Comparison of ENCODE assay signal across 8 mouse cellular contexts in genomic region chr12:84468701-84469100, GRCm38 (mm10). TPM values are rescaled to one million over a fixed set of nuclear protein-coding genes. Genes with fewer than 3 reads are reported as not detected.
DNase-seq lines count a peak whose midpoint lies in the region; TF ChIP-seq lines count a peak whose summit lies in the region.
"Had no signal": no experiment of that assay in that cellular context is flagged by ENCODE, and none has a peak within 500 bp of the region (broad histone marks: within the 10 kb centered on the region; RNA-seq: fewer than 3 reads in every experiment).

No protein-coding gene starts in this region.

- TF ChIP-seq CTCF in CH12.LX (conservative IDR thresholded peaks at IDR 0.05 in 1 of 2, IDR thresholded peaks at IDR 0.05 in 1 of 2; ENCODE audit: low read depth in 2 of 2, low read length in 2 of 2) = peak in 1 of 2 experiments; percentile 70; a peak in 2 of 4 replicates

- no peaks in the 10 kb centered on the region for H3K4me1 ChIP-seq in CH12.LX (ENCODE audit: control insufficient read depth in 1 of 2, insufficient read depth in 2 of 2)
- H3K4me1 ChIP-seq: limb, embryonic 13.5 days had no signal

- H3K79me2 ChIP-seq in CH12.LX (replicated peaks; ENCODE audit: control insufficient read depth, extremely low read depth, insufficient read depth, poor library complexity, severe bottlenecking) = no peaks in the 10 kb centered on the region

- dilution Hi-C loops in CH12.LX (cut with MboI; ENCODE audit: extremely low pct_ligation_motif_present, extremely low pct_unique_long_range_greater_than_20kb, low sequenced_read_pairs) = no loop called here

- no peaks in the 10 kb centered on the region for H3K27me3 ChIP-seq in CH12.LX (replicated peaks)
- H3K27me3 ChIP-seq: limb, embryonic 13.5 days had no signal

- in situ Hi-C loops in CH12.LX (cut with MboI; ENCODE audit: low pct_ligation_motif_present, low pct_unique_long_range_greater_than_20kb, low sequenced_read_pairs) = no loop called here

- no peaks in the 10 kb centered on the region for H3K9me3 ChIP-seq in CH12.LX (replicated peaks; ENCODE audit: low read length)
- H3K9me3 ChIP-seq: limb, embryonic 13.5 days had no signal

- no peak overlapping the region for H3K9ac ChIP-seq in CH12.LX (ENCODE audit: insufficient read depth, low read depth)
- H3K9ac ChIP-seq: limb, embryonic 13.5 days had no signal

- H3K27ac ChIP-seq in CH12.LX (ENCODE audit: insufficient read depth, low read depth) = no peak overlapping the region
- H3K27ac ChIP-seq: limb, embryonic 13.5 days had no signal

- H3K4me3 ChIP-seq in CH12.LX (replicated peaks in 1 of 3; ENCODE audit: low read depth in 2 of 3, low read length in 2 of 3, poor library complexity in 1 of 3) = no peak overlapping the region
- H3K4me3 ChIP-seq: limb, embryonic 13.5 days had no signal

- no peak for TF ChIP-seq POLR2A in CH12.LX (IDR thresholded peaks at IDR 0.05; ENCODE audit: low read depth, low read length)

- H3K36me3 ChIP-seq in CH12.LX (replicated peaks in 1 of 2; ENCODE audit: control insufficient read depth in 1 of 2, insufficient read depth in 1 of 2, low read length in 1 of 2) = peaks cover 11 to 66% of the 10 kb centered on the region in 2 experiments

- TF ChIP-seq RAD21 in CH12.LX (IDR thresholded peaks at IDR 0.05; ENCODE audit: low read depth, low read length) = peak; percentile 70

- TF ChIP-seq EP300 in CH12.LX (IDR thresholded peaks at IDR 0.05; ENCODE audit: low read length) = no peak

- peak; percentile 29 for DNase-seq in layer of hippocampus, adult 11-12 months (ENCODE audit: low spot score)
- DNase-seq in layer of hippocampus, postnatal 25 days (ENCODE audit: extremely low spot score in 1 of 2, low spot score in 1 of 2) = no peak
- DNase-seq in CH12.LX (ENCODE audit: extremely low read depth) = peak; percentile 58
- DNase-seq in T-cell, adult 2 months (ENCODE audit: low spot score) = peak; percentile 16
- peak; percentile 66 for DNase-seq in lung, postnatal 25 days (ENCODE audit: low spot score)
- no peak for DNase-seq in ovary, adult 18-20 months (ENCODE audit: low spot score)
- DNase-seq in gastrocnemius, postnatal 4 days (ENCODE audit: low spot score in 2 of 2) = no peak

- no peak overlapping the region for H3K4me2 ChIP-seq in CH12.LX (ENCODE audit: insufficient read depth, low read depth, poor library complexity, severe bottlenecking)
- H3K4me2 ChIP-seq: limb, embryonic 13.5 days had no signal

TF ChIP-seq in CH12.LX, 34 proteins besides CTCF, POLR2A, EP300 and RAD21:
- no peak for TF ChIP-seq ZKSCAN1 (IDR thresholded peaks at IDR 0.05; ENCODE audit: borderline replicate concordance, low read depth, low read length)
- TF ChIP-seq E2F4 (IDR thresholded peaks at IDR 0.05; ENCODE audit: insufficient replicate concordance, low read depth, low read length) = no peak
- TF ChIP-seq POLR2AphosphoS2 (IDR thresholded peaks at IDR 0.05; ENCODE audit: low read depth, low read length) = no peak
- no peak for TF ChIP-seq USF2 (conservative IDR thresholded peaks at IDR 0.05; ENCODE audit: low read depth, low read length)
- TF ChIP-seq HCFC1 (IDR thresholded peaks at IDR 0.05; ENCODE audit: low read depth, low read length) = no peak
- TF ChIP-seq SMC3 (IDR thresholded peaks at IDR 0.05; ENCODE audit: low read depth, low read length) = peak; percentile 28
- TF ChIP-seq ZNF384 (IDR thresholded peaks at IDR 0.05; ENCODE audit: low read depth, low read length) = peak; percentile 84
- no peak for TF ChIP-seq GABPA (IDR thresholded peaks at IDR 0.05; ENCODE audit: insufficient replicate concordance, low read depth, low read length)
- no peak for TF ChIP-seq MYC (IDR thresholded peaks at IDR 0.05; ENCODE audit: low read depth, low read length)
- no peak for TF ChIP-seq KAT2A (IDR thresholded peaks at IDR 0.05; ENCODE audit: insufficient replicate concordance, low read length)
- TF ChIP-seq NRF1 (IDR thresholded peaks at IDR 0.05; ENCODE audit: low read depth, low read length) = no peak

RNA-seq across cellular contexts. Expression of gene Lin52, which starts 17.5 kb away (rescaled TPM):
- 10 to 100 TPM; 20.4 to 25.5 TPM for total RNA-seq in layer of hippocampus, postnatal 25 days (2021)
- total RNA-seq in CH12.LX (2012; rRNA removed) (5.9 and 6.8 TPM in 2 replicates), CH12.LX (2014; rRNA removed) (16.2 and 17.0 TPM in 2 replicates)
- polyA plus RNA-seq in CH12.LX (2012; ENCODE audit: insufficient read length, low read depth) = 8.7 and 10.5 TPM in 2 replicates
- 1 to 10 TPM; 6.1 to 6.7 TPM for total RNA-seq in gastrocnemius, postnatal 4 days (2021)

RNA-seq across cellular contexts. Expression of gene Aldh6a1, which starts 17.9 kb away (rescaled TPM):
- total RNA-seq in layer of hippocampus, postnatal 25 days (2021) = 10 to 100 TPM; 45.1 to 47.5 TPM
- total RNA-seq in CH12.LX (2012; rRNA removed) (2.1 and 2.2 TPM in 2 replicates), CH12.LX (2014; rRNA removed) (4.2 and 4.6 TPM in 2 replicates)
- 1.6 and 1.9 TPM in 2 replicates for polyA plus RNA-seq in CH12.LX (2012; ENCODE audit: insufficient read length, low read depth)
- 10 to 100 TPM; 32.7 to 34.6 TPM for total RNA-seq in gastrocnemius, postnatal 4 days (2021)

RNA-seq across cellular contexts. Expression of gene Rnf113a2, which starts 51.7 kb away (rescaled TPM):
- total RNA-seq in layer of hippocampus, postnatal 25 days (2021) = 10 to 100 TPM; 13.0 to 13.3 TPM
- total RNA-seq in CH12.LX (2012; rRNA removed) (14.6 and 17.9 TPM in 2 replicates), CH12.LX (2014; rRNA removed) (16.3 and 19.7 TPM in 2 replicates)
- 13.6 and 19.5 TPM in 2 replicates for polyA plus RNA-seq in CH12.LX (2012; ENCODE audit: insufficient read length, low read depth)
- 1 to 10 TPM; 8.5 to 8.7 TPM for total RNA-seq in gastrocnemius, postnatal 4 days (2021)

RNA-seq across cellular contexts. Expression of gene Bbof1, which starts 59.8 kb away (rescaled TPM):
- total RNA-seq in layer of hippocampus, postnatal 25 days (2021) = 10 to 100 TPM in 1 of 2 experiments, 1 to 10 TPM in 1; 7.0 to 11.0 TPM
- total RNA-seq in CH12.LX (2012; rRNA removed) (0.29 and 0.34 TPM in 2 replicates), CH12.LX (2014; rRNA removed) (0.24 and 0.46 TPM in 2 replicates)
- polyA plus RNA-seq in CH12.LX (2012; ENCODE audit: insufficient read length, low read depth) = 0.20 and 0.41 TPM in 2 replicates
- total RNA-seq in gastrocnemius, postnatal 4 days (2021) = 1 to 10 TPM in 1 of 2 experiments, under 1 TPM in 1; 0.54 to 1.1 TPM

RNA-seq across cellular contexts. Expression of gene Entpd5, which starts 59.9 kb away (rescaled TPM):
- total RNA-seq in layer of hippocampus, postnatal 25 days (2021) = 10 to 100 TPM; 24.8 to 27.0 TPM
- 5.2 and 5.7 TPM in 2 replicates for total RNA-seq in CH12.LX (2012; rRNA removed)
- total RNA-seq in CH12.LX (2014; rRNA removed) = 5.3 and 5.8 TPM in 2 replicates
- 4.2 and 6.0 TPM in 2 replicates for polyA plus RNA-seq in CH12.LX (2012; ENCODE audit: insufficient read length, low read depth)
- 10 to 100 TPM in 1 of 2 experiments, 1 to 10 TPM in 1; 9.9 to 10.9 TPM for total RNA-seq in gastrocnemius, postnatal 4 days (2021)

Comparison
In these comparisons a context has a peak if more than half of its experiments do, and no peak if none do; other contexts are left out.
1. DNase-seq: peak in layer of hippocampus, adult 11-12 months (single experiment), CH12.LX (single experiment), T-cell, adult 2 months (single experiment) and lung, postnatal 25 days (single experiment); none in layer of hippocampus, postnatal 25 days (0 of 2), ovary, adult 18-20 months (single experiment) and gastrocnemius, postnatal 4 days (0 of 2).
2. RNA of gene Aldh6a1, which starts 17.9 kb away (total RNA-seq): 45.1 to 47.5 TPM in layer of hippocampus, postnatal 25 days and 32.7 to 34.6 TPM in gastrocnemius, postnatal 4 days; 2.1 to 4.6 TPM in CH12.LX; every median in the first group is over 4 times any median in the second.